Mouse (Mus musculus) kidney, postnatal 10 days (tissue): ENCODE measurements around the gene Tap1.

Experiments
- DNase-seq: peaks from one replicate; pipeline ENCODE4 v3.0.0; 2021; ENCODE audit warnings: mixed read lengths

Gene Tap1

DNA sequence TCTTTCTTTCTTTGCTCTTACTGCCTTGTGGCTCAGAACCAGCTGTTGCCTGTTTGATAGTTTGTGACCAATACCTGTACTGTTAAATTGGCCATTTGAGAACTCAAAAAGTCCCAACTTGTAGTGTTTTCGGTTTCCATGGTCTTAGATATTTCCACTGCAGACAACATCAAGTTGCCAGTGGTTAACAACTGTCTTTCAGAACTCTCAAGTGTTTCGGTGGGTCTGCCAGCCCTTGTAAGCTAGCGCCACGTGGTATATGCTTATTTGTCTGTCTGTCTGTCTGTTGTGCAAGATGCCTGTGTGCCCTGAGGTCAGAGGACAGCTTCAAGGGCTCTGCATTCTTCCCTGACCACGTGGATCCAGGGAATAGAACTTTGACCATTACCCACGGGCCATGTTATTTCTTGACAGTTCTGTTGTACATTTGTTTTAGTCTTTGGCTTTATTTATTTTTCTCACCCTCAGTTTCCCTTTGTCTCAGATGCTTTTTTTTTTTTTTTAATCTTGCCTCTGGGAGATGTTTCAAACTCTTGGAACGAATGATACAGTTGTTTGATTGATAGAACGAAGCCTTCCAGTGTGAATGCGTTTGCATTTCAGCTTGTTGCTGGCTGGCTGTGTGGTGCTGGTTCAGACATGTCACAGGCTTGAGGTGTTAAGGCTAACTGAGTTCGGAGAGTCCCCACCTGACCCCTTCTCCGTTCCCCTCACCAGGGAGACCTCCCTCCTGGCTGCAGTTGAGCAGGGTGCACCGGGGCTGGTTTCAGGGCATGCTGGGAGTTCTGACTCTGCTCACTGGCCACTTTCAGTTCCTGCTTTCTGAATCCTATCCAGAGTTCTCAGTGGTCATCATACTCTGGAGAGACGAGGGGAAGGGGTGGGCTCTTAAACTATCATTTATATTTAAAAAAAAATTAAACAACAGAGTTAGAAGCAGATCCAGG is 7.2 kb upstream of the Tap1 start:
- no peak for DNase-seq

DNA sequence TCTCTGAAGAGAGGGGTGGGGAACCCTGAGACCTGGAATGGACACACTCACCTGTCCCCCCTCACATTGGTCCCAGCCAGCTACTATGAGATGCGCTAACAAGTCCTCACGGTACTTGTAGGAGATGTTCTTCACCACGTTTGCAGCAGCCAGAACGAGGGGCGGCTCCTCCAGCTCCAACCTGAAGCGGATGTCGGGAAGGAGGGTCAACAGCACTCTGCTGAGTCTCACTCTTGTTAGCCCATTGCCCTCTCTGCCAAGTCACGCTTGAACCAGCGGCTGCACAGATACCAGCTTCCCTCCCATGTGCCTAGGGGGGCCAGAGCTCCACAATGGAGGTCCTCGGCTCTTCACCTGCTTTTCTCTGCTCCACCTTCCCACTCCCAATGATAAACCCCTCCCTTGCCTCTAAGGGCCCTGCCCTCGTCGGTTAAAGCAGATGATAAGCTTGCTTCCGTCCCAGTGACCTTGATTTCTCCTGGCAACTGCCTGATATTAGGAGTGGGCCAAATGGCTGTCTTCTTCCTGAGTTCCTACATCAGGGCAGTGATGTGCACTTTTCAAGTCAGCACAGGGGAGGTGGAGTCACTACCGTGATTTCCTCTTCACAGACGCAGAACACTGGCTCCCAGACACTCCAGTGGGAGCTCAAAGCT is 3.7 kb upstream of the Tap1 start:
- no peak for DNase-seq

DNA sequence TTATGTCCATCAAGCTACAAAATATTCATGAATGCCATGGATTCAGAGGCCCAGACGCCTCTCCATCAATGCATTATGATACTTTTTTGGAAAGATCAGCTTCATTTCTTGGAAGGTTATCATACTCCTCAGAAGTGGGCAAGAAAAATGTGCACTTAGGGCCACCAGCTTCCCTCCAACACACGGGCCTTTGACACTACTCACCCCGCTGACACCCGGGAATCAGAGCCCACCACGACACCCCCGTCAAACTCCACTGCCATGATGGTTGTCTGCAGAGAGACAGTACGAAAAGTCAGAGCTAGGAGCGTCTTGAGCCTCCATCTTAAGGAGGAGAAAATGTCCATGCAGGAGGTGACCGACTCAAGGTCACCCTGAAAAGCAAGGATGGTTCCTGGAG is 1.8 kb upstream of the Tap1 start:
- no peak for DNase-seq

DNA sequence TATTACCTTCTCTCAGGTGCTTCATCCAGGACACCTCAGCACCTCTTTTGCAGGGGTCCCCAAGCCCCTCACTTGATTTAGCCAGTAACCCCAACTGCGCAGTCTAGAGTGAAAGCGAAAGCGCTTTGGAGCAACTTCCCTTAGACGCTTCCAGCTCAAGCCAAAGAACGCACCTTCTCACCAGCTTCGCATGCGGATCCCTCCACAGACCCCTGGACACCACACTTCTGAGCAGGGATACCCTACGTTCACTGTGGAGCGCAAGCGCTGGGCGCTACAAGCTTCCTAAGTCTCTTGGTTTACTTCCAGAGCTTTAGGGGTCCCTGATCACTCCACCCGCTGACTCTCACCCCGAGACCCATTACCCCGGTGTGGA is 480 bp upstream of the Tap1 start:
- no peak for DNase-seq

DNA sequence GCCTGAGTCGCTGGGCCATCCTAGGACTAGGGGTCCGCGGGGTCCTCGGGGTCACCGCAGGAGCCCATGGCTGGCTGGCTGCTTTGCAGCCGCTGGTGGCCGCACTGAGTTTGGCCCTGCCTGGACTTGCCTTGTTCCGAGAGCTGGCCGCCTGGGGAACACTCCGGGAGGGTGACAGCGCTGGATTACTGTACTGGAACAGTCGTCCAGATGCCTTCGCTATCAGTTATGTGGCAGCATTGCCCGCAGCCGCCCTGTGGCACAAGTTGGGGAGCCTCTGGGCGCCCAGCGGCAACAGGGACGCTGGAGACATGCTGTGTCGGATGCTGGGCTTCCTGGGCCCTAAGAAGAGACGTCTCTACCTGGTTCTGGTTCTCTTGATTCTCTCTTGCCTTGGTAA is 657 bp downstream of the Tap1 start:
- no peak for DNase-seq

DNA sequence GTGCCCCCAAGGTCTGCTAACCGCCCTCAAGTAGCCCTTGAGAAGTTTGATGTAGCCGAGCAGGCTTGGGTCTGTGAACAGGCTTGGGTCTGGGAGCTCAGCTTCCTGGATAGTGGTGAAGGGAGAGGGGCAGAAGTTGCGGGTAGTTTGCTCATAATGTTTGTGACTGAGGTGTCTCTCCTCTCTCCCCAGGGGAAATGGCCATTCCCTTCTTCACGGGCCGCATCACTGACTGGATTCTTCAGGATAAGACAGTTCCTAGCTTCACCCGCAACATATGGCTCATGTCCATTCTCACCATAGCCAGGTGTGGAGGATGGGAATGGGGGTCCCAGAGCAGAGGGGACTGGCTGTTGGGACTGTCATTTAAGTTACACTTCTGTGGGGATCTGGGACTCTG is 1.6 kb downstream of the Tap1 start:
- DNase-seq: no peak

DNA sequence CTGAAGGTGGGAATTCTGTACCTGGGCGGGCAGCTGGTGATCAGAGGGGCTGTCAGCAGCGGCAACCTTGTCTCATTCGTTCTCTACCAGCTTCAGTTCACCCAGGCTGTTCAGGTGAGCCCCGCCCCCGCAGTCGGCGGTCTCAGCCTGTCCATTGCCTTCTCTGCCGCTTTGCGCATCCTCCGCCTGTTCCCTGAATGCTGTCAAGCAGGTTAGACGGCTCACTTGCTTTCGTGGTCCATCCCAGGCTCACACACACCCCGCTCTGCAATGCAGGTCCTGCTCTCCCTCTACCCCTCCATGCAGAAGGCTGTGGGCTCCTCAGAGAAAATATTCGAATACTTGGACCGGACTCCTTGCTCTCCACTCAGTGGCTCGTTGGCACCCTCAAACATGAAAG is 5.5 kb downstream of the Tap1 start:
- DNase-seq: no peak

DNA sequence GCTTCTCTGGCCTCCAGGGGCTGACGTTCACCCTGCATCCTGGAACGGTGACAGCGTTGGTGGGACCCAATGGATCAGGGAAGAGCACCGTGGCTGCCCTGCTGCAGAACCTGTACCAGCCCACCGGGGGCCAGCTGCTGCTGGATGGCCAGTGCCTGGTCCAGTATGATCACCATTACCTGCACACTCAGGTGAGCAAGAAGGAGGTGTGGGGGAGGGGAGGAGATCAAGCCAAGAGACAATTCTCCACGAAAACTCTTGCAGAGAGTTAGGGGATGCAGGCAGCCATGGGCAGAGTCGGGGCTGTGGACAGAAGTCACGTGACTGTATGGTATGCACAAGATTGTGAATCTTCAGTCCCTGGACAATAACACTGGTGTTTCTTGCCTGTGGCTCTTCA is 6.1 kb downstream of the Tap1 start:
- DNase-seq: no peak

DNA sequence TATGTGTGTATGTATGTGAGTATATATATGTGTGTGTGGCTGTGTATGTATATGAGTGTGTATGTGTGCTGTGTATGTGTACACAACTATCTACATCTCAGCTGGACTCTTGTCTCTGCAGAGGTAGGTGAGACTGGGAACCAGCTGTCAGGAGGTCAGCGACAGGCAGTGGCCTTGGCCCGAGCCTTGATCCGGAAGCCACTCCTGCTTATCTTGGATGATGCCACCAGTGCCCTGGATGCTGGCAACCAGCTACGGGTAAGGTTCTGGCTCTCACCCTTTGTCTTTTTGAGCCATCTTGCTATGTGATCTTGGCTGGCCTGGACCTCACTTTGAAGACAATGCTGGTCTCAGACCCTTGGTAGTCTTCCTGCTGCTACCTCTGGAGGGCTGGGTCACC is 7.4 kb downstream of the Tap1 start:
- DNase-seq: no peak

DNA sequence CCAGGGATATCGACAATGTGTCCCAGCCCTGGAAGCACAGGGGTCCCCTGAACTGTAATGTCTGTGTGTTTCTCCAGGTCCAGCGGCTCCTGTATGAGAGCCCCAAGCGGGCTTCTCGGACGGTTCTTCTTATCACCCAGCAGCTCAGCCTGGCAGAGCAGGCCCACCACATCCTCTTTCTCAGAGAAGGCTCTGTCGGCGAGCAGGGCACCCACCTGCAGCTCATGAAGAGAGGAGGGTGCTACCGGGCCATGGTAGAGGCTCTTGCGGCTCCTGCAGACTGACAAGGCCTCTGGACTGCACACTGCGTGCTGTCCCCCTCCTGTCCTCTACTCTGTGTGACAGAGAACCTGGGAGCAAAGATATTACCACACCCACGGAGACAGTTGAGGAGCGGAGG is 9.1 kb downstream of the Tap1 start:
- no peak for DNase-seq

DNA sequence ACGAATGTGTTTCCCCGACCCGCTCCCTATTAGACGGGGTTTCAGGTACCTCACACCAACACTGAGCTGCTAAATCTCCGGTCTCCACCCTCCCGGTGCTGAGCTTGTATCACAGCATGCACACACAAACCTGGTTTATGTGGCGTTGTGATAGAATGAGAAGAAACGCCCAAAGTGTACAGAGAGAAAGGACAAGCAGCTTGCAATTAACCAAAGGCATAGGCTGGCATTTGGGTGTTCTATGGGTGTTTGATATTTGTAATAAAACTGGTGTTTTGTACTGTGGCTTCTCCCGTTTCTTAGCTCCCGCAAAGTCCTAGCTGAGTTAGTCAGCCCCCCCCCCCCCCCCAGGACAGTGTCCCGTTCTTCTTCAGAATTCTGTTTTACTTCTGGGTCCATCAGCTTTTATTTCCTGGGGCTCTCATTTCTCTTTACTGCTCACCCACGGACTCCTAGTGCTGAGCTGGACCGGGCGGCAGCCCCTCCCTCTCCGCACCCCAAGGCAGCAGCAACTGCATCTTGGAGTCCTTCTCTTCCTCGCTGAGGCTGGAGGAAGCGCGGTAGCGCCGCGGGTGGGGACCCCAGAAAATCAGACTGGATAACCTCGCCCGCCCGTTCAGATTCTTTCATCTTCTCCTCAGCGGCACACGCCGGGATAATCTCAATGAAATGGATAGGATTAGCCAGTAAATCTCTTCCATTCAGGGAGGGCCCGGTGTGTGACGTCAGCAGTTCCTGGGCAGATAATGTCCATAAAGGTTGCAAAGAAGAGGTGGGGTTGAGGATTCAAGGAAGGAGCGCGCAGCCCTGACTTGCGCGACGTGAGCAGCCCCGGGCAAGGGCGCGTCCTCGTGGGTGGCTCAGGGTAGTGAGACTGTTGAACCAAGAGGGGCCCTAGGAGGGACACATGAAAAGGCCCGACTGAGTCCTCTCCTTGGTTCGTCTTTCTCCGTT is 9.9 kb downstream of the Tap1 start, which contains the start of gene Psmb8:
Gene Psmb8, plus strand, starts transcription at position 781 of the 954 bp plus-strand sequence.
- DNase-seq: peak; percentile 95

DNA sequence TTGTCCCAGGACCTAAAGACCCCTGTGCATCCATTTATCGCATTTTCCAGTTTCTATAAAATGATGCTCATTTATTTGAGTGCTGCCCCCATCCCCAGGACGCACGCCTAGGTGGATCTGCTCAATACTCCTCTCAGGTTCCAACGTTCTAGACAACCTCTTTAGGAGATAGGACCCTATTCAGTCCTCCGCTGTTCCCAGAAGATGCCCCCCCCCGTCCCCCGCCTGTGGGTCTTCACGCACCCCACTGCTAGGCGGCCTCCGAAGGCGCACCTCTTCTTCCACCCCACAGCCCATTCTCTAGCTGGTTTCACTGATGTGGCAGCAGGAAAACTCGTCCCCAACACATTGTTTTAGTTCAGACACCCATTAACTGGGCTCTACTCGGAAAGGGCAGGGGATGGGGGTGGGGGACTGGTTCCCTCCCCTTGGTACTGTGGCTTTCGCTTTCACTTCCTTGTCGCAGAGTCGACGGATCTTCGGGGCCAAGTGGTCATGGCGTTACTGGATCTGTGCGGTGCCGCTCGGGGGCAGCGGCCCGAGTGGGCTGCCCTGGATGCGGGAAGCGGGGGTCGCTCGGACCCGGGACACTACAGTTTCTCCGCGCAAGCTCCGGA is 10.7 kb downstream of the Tap1 start:
- peak; percentile 70 for DNase-seq

DNA sequence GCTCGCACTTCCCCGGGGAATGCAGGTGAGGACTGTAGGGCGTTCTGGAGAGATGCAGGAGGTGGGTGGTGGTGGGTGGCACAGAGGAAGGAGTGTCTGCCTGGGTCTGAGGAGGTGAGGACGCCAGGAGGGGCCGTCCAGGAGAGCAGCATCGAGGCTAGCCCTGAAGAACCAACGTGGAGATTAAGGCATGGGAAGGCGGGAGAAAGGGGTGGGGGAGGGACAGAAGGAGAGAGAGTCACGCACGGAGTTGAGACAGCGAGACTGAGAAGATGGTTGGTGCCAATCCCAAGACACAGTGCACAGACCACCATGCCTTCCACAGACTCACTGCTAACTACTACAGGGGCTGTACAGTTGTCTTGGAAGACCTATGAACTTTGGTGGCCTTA is 11.2 kb downstream of the Tap1 start:
- no peak for DNase-seq

DNA sequence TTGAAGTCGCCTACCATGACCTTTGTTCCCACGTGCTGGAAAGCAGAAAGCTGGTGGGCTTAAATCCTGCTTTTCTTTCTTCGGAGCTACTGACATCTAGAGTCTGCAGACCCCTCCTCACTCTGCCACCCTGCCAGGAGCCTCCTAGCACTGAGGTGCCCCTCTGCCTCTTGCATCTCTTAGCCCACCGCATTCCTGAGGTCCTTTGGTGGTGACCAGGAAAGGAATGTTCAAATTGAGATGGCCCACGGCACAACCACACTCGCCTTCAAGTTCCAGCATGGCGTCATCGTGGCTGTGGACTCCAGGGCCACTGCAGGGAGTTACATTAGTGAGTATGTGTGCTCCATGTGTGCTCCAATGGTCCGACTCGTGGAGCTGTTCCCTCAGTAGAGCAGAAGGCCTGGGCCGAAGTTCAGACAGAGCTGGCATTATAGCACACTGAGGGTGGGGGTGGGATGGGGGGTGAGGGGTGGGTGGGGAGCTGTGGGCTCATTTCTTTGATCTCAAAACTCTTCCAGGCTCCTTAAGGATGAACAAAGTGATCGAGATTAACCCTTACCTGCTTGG is 11.8 kb downstream of the Tap1 start:
- no peak for DNase-seq

DNA sequence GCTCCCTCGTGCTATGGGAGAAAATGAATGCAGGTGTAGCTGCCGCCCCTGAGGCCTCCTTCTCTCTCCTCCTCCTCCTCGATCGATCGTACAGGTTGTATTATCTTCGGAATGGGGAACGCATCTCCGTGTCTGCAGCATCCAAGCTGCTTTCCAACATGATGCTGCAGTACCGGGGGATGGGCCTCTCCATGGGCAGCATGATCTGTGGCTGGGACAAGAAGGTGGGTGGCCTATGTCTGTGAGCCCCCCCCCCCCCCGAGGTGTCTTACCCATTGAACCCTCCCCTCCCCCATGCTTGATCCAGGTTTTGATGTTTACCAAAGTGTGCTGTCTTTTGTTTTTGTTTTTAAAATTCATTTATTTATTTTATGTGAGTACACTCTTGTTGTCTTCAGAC is 12.7 kb downstream of the Tap1 start:
- no peak for DNase-seq

DNA sequence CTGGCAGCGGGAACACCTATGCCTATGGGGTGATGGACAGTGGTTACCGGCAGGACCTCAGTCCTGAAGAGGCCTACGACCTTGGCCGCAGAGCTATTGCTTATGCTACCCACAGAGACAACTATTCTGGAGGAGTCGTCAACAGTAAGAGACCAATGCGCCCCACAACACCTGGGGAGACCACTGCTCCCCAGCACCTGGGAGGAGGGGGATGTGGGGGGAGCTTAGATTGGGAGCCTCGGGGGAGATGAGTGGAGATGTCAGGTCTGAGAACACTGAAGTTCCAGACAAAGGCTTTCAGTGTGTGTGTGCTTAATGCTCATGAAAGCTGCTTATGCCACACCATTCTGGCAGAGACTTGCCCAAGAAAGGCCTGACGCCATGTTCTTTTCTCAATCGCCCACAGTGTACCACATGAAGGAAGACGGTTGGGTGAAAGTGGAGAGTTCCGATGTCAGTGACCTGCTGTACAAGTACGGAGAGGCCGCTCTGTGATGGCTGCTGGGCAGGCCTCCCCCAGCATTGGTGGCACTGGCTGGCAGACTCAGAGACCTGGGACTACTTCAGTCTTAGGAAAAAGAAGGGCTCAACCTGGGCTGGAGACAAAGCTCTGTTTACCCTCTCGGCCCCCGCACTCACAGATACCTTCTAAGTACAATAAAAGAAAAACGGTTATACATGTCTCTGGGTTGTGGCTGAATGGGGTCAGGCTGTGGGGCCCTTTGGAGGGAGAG is 13.6 kb downstream of the Tap1 start:
- DNase-seq: no peak

DNA sequence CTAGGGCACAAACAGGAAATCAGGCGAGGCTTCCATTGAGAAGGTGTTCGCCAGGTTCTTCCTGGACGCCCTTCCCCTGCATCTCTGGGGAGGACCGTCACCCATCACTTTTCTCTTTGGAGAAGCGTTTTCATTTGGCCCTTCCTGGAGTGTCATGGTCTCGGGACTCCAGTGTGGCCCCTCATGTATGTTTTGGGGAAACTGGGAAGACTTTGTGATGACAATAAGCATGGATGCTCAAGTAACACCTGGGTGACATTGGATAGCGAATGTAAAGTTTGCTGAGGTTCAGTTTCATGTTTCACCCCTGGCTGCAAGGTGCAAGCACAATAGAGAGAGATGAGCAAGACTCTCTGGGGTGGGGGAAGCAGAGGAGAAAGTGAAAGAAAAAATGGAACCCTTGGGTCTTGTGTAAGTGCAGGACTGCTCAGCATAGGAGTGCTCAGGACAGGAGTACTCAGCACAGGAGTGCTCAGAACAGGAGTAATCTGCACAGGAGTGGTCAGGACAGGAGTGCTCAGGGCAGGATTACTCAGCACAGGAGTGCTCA is 14.2 kb downstream of the Tap1 start:
- no peak for DNase-seq

DNA sequence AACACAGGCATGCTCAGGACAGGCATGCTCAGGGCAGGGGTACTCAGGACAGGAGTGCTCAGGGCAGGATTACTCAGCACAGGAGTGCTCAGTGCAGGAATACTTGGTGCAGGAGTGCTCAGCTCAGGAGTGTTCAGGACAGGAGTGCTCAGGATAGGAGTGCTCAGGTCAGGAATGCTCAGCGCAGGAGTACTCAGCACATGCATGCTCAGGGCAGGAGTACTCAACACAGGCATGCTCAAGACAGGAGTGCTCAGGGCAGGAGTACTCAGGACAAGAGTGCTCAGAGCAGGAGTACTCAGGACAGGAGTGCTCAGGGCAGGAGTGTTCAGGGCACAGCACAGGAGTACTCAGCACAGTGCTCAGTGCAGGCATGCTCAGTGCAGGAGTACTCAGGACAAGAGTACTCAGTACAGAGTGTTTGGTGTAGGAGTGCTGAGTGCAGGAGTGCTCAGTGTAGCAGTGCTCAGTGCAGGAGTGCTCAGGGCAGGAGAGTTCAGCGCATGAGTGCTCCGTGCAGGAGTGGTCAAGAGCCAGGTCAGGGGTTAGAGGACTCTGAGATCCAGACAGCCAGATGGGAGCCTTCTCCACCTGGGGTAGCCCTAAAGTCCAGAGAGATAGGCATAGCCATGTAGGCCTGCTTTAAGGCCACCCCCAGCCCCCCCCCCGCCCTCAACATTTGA is 15.5 kb downstream of the Tap1 start:
- no peak for DNase-seq

DNA sequence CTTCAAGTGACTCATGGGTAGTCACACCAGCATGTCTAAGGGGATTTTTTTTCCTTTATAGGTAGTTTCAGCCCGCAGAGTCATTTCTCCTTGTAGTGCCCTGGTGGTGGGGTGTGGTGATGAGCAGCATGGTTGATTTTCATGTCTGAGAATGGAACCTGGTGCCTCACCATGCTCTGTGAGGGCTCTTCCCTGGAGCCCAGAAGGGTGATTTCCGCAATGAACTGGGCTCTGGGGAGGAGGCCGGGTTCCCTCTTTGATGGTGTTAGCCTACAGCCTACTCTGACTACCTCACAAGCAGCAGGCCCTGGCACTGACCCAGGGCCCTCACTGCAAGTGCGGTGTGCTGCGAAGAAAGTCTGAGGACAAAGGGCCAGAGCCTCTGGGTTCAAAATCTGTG is 16.1 kb downstream of the Tap1 start, which contains the start of gene Tap2:
Gene Tap2, plus strand, starts transcription at position 84 of the 400 bp plus-strand sequence.
- peak; percentile 15 for DNase-seq

DNA sequence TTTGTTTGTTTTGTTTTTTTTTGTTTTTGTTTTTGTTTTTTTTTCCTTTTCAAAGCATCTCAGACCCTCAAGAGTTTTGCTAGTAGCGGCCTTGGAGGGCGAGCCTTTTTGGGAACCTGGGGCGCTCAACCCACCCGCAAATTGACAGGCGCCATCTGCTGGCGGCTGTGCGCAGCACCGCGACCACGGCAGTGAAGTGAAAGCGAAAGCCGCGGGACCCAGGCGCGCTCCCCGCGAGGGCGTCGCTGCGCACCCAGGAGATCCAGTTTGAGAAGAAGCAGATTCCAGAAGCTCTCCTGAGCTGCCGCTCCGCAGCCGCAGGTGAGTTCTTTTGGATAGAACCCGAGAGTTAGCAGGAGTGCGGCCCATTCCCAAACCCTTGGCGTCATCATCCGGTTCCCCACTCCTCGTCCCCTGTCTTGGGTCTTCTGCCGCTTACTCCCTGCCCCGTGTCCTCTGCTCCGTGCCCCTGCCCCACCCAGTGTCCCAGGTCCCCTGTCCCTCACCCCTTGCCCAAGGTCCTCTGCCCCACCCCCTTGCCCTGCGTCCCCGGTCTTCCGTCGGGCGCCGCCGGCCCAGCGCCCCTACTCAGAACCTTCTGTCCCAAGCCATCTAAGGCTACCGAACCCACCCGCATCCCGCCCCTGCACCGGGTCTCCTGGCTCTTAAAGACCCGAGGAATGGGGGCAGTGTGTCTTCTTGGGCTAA is 17.1 kb downstream of the Tap1 start:
- DNase-seq: peak; percentile 94
